Mouse (Mus musculus) embryo, embryonic 10 days (tissue): ENCODE data around the gene Rhoh.

ENCODE experiments used
- DNase-seq: peaks from one replicate; pipeline ENCODE4 v3.0.0-alpha.2; 2015; ENCODE audit warnings: low spot score

Gene Rhoh

GRCm38 (mm10) chr5:65860281-65861000 is 572 bp upstream of the Rhoh start:
- DNase-seq = no peak

DNA sequence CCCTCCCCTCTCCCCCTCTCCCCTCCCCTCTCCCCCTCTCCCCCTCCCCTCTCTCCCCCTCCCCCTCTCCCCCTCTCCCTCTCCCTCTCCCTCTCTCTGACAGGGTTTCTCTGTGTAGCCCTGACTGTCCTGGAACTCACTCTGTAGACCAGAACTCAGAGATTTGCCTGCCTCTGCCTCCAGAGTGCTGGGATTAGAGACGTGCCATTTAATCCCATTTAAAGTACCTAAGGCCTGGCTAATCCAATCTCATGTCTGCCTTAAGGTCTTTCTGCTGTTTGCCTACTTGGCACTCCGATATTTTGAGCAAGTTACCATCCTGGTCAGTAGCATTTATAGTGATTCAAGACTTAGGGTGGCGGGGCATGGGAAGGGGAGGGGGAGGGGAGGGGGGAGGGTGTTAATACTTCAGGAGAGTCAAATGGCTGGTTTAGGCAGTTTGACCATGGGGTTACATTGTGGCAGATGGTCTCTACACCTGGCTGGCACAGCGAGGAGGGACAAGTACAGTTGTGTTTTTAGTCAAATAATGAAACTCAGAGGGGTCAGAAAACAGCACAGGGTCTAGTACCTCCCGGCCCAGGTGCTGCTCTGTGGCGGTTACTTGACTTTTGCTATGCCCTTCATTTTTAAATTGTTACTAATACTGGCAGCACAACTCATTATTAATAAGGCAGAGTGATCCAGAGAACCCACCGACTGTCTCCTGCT is 1.4 kb downstream of the Rhoh start:
- no peak for DNase-seq

DNA sequence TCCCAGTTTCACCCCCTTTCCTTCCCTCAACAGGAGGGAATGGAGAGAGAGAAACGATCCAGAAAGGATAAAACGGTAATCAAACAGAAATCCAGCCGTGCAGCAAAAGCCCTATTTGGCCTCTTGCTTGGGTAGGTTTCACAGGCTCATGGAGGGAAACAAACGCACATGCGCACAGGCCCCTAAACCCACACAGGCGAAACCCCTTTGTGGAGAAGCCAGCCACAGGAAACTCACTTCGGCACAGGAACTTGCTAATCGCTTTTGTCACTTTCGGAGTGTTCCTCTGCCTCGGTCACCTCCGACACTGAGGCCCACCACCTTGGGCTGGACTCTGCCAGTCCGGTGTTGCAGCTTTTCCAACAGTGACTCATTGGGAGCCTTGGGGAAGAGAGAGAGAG is 2.3 kb downstream of the Rhoh start:
- no peak for DNase-seq

GRCm38 (mm10) chr5:65864486-65864885 is 3.5 kb downstream of the Rhoh start:
- no peak for DNase-seq

GRCm38 (mm10) chr5:65864946-65865345 is 3.9 kb downstream of the Rhoh start:
- no peak for DNase-seq

- DNase-seq = no peak
Measured at GRCm38 (mm10) chr5:65866591-65866990, 5.6 kb downstream of the Rhoh start.

- no peak for DNase-seq
Measured at GRCm38 (mm10) chr5:65867380-65868116, 6.5 kb downstream of the Rhoh start.

DNA sequence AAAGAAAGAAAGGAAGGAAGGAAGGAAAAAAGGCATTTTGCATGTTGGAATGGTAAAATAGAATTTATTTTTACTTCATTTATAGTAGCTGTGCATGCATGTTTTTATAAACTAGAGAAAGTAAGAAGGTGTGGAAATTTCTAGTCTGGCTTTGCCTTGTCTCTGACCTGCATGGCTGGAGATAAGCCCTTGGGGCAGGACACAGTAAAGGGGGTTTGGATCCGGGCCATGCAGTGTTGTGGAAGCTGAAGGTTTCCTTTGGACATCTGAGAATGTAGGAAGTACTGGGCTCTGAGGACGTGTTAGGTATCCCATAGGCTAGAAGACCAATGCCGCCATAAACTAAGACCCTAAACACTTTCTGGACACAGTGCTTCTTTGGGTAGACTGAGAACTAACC is 7.4 kb downstream of the Rhoh start:
- DNase-seq = no peak

GRCm38 (mm10) chr5:65869660-65870059 is 8.6 kb downstream of the Rhoh start:
- no peak for DNase-seq

DNA sequence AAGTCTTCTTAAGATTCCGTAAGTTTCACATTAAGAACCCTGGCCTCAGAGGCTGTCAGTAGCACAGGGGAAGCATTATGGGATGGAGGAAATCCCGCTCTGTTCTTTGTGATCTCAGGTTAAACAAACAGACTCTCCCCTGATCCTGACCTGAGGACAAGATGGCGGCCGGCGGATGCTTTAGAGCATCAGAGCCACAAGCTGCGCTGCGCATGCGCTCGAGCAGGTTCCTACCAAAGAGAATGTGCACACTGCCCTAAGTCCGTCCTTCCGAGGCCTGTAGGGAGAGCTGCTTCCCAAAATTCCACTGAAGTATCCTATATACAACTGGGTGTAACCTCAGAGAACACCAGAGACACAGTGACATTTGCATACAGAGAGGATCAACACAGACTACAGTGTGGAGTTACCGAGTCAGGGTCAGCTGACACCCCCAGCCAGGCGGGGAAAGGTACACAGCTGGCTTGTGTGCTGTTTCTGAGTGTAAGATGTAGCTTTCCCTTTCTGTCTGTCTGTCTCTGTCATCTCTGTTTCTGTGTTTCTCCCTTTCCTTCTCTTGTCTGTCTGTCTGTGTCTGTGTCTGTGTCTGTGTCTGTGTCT is 10.4 kb downstream of the Rhoh start:
- DNase-seq = no peak

GRCm38 (mm10) chr5:65873212-65873611 is 12.2 kb downstream of the Rhoh start:
- no peak for DNase-seq

DNA sequence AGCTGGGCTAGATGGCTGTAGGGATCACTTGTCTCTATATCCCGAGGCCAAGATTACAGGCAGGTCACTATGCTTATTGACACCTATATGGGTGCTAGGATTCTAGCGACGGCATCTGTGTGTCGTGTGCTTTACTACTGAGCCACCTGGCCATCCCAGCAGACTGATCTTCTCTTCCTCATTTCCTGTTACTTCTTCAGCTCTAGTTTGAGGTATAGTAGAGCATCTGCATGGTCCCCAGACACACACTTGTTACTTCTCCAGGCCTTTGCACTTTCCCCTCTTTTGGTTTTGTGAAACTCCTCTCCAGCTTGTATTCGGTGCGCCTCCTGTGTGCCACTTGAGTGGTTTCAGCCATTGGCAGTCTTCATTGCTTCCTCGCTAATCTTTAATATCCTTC is 14.3 kb downstream of the Rhoh start:
- no peak for DNase-seq

DNA sequence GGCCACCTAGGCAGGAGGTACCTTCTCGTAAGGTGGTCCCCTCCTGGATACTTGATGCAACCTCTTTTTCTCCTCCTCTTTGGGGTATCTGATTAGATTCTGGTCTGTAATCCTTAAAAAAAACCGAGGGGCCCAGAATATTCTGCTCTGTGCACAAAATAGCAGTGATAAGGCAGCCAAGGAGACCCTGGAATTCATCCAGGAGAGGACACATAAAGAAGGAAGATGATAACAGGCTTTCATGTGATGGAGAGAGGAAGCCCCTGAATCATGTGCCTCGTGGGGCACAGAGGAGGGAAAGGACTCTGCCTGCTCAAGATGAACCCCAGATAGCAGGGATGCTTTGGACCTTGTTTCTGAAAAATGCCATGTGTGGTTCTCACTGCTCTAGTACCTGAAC is 17.4 kb downstream of the Rhoh start:
- no peak for DNase-seq

- no peak for DNase-seq
Measured at GRCm38 (mm10) chr5:65881254-65881653, 20.2 kb downstream of the Rhoh start.

- DNase-seq = no peak
Measured at GRCm38 (mm10) chr5:65882476-65883205, 21.6 kb downstream of the Rhoh start.

DNA sequence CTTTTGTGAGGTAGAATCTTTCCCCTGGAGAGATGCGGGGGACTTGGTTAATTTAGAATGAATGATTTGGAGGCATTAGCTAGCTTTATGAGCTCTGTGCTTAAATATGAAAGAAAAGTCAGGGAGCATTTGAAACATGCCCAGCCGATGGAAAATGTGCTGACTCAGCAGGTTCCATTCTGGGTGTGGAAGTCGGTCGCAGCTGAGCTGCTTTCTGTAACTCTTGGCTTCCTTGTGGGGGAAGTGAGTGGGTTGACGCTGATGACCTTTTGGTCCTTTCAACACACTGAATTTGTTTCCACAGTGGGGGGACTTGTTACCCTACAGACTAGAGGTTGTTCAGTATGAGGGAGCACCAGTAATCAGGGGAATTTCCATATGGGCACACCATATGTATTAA is 22.3 kb downstream of the Rhoh start:
- DNase-seq = peak; percentile 11

GRCm38 (mm10) chr5:65885699-65886443 is 24.9 kb downstream of the Rhoh start:
- DNase-seq = no peak

- no peak for DNase-seq
Measured at GRCm38 (mm10) chr5:65888102-65888501, 27.1 kb downstream of the Rhoh start.

DNA sequence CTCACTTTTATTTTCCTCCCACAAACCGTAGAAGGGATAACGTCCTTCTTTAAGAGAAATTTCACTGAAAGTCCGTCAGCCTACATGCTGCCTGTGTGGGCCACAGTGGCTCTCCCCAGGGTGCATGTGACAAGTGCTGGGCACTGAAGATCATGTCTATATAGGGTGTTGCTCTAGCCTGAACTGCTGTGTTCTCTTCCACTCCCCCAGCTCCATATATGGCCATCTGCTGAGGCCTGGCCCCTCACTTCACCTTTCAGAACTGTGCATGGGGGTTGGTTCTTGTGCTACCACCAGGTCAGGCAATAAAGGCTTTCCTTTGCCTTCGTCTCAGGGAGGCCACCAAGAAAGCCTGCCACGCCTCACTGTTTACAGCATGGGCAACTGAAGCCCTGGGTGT is 28.0 kb downstream of the Rhoh start:
- no peak for DNase-seq

- no peak for DNase-seq
Measured at GRCm38 (mm10) chr5:65891251-65891826, 30.3 kb downstream of the Rhoh start.
